Mouse (Mus musculus) heart, embryonic 15.5 days (tissue): Measurements from ENCODE around the gene Zswim5. TPM values are rescaled to one million over a fixed set of nuclear protein-coding genes. Genes with fewer than 3 reads are reported as not detected.

Source experiments
- ATAC-seq: fragments of 200-750 bp; cut with Nextera tagmentation; replicated peaks from 2 replicates; pipeline ENCODE4 v1.8.0; 2017; ENCODE audit warnings: low read depth, moderate TSS enrichment; ENCODE audit not compliant: insufficient number of reproducible peaks, insufficient read depth, low FRiP score
- H3K27ac ChIP-seq: fragments of 300-500 bp; sonication (generic); 2 replicates; pipeline ENCODE4 v1.5.1; 2015; ENCODE audit warnings: mild to moderate bottlenecking, inconsistent platforms
- H3K27me3 ChIP-seq: fragments of 300-500 bp; sonication (generic); 2 replicates; pipeline ENCODE4 v1.6.1; 2015; ENCODE audit warnings: inconsistent platforms
- H3K36me3 ChIP-seq: fragments of 300-500 bp; sonication (generic); 2 replicates; pipeline ENCODE4 v1.6.1; 2015; ENCODE audit warnings: mild to moderate bottlenecking, inconsistent platforms
- H3K4me1 ChIP-seq: fragments of 300-500 bp; sonication (generic); replicated peaks from 2 replicates; pipeline ENCODE4 v1.6.1; 2015; ENCODE audit warnings: inconsistent platforms
- H3K4me2 ChIP-seq: fragments of 300-500 bp; sonication (generic); 2 replicates; pipeline ENCODE4 v1.6.1; 2015; ENCODE audit warnings: inconsistent platforms, mild to moderate bottlenecking, moderate library complexity
- H3K4me3 ChIP-seq: fragments of 300-500 bp; sonication (generic); 2 replicates; pipeline ENCODE4 v1.5.1; 2015; ENCODE audit warnings: mild to moderate bottlenecking, inconsistent platforms
- H3K9ac ChIP-seq: fragments of 300-500 bp; sonication (generic); 2 replicates; pipeline ENCODE4 v1.6.1; 2015; ENCODE audit warnings: mild to moderate bottlenecking, inconsistent platforms
- H3K9me3 ChIP-seq: fragments of 300-500 bp; sonication (generic); replicated peaks from 2 replicates; pipeline ENCODE4 v1.6.1; 2016; ENCODE audit warnings: inconsistent platforms
- WGBS: fragments of 180-500 bp; shearing (Covaris S2); methylation state at CpG from one replicate; pipeline ENCODE4 v1.1.7; 2015; ENCODE audit warnings: mixed read lengths; 5-methylcytosine and 5-hydroxymethylcytosine counted together
- polyA plus RNA-seq: library from polyadenylated mRNA; unstranded; fragments of >200 nt; fragmentation: Nextera tagmentation; extraction: Ambion mirVana; gene quantifications from 2 replicates; pipeline ENCODE4 v1.2.1, GENCODE M21; 2015

The Zswim5 gene
- polyA plus RNA-seq, 1 experiment from 2014 or later: 0.42 TPM

DNA sequence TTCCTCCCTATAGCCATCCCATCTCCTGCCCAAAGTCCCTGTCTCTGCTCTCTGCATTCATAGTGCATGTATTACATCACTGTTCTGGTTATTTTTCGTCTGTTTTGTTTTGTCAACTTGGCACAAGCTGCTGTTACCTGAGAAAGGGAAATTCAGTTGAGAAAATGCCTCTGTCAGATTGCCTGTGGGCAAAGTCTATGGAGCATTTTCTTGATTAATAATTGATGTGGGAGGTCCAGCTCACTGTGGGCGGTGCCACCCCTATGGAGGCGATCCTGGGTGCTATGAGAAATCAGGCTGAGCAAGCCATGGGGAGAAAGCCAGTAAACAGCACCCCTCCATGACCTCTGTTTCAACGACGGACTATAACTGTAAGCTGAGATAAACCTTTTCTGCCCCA is 17.5 kb upstream of the Zswim5 start:
- H3K27me3 ChIP-seq: 0 out of 2 replicates have a peak, but pooled peaks cover 2% of the 10 kb centered on the region
- WGBS: 68% methylated on average over 5 of the region's 5 CpGs

GRCm38 (mm10) chr4:116862023-116862422 is 15.2 kb upstream of the Zswim5 start:
- Histone ChIP-seq H3K4me1 (no peaks in the 10 kb centered on the region), H3K27ac (no peak overlapping the region), H3K4me3 (no peak overlapping the region), H3K36me3 (no peaks in the 10 kb centered on the region), H3K9me3 (no peaks in the 10 kb centered on the region), H3K27me3 (0 out of 2 replicates have a peak, but pooled peaks cover 2% of the 10 kb centered on the region), H3K9ac (no peak overlapping the region), H3K4me2 (no peak overlapping the region)
- ATAC-seq: no peak
- WGBS: 52% methylated on average over 8 of the region's 8 CpGs

More for the DNA sequence above, 17.5 kb upstream of the Zswim5 start:
- H3K9ac ChIP-seq: no peak overlapping the region
- H3K9me3 ChIP-seq: no peaks in the 10 kb centered on the region
- no peaks in the 10 kb centered on the region for H3K36me3 ChIP-seq
- no peaks in the 10 kb centered on the region for H3K4me1 ChIP-seq
- H3K4me3 ChIP-seq: no peak overlapping the region
- H3K27ac ChIP-seq: no peak overlapping the region
- no peak overlapping the region for H3K4me2 ChIP-seq
- no peak for ATAC-seq

- H3K4me3 ChIP-seq: no peak overlapping the region
- WGBS: 63% methylated on average over 3 of the region's 3 CpGs
- no peak overlapping the region for H3K27ac ChIP-seq
- H3K9me3 ChIP-seq: no peaks in the 10 kb centered on the region
- no peak for ATAC-seq
- no peak overlapping the region for H3K4me2 ChIP-seq
- no peaks in the 10 kb centered on the region for H3K4me1 ChIP-seq
- H3K27me3 ChIP-seq: peaks cover 6% of the 10 kb centered on the region; the same call in 1 of the 2 replicates
- no peak overlapping the region for H3K9ac ChIP-seq
- no peaks in the 10 kb centered on the region for H3K36me3 ChIP-seq
Observed at GRCm38 (mm10) chr4:116869898-116870297, 7.3 kb upstream of the Zswim5 start.

- no peaks in the 10 kb centered on the region for H3K9me3 ChIP-seq
- peaks cover 7% of the 10 kb centered on the region; the same call in 1 of the 2 replicates for H3K27me3 ChIP-seq
- no peak overlapping the region for H3K4me2 ChIP-seq
- no peak overlapping the region for H3K4me3 ChIP-seq
- H3K9ac ChIP-seq: no peak overlapping the region
- no peak overlapping the region for H3K27ac ChIP-seq
- peaks cover 11% of the 10 kb centered on the region; the same call in 1 of the 2 replicates for H3K4me1 ChIP-seq
- no peaks in the 10 kb centered on the region for H3K36me3 ChIP-seq
- WGBS: 73% methylated on average over 4 of the region's 4 CpGs
- no peak for ATAC-seq
Observed at GRCm38 (mm10) chr4:116874595-116874994, 2.6 kb upstream of the Zswim5 start.

DNA sequence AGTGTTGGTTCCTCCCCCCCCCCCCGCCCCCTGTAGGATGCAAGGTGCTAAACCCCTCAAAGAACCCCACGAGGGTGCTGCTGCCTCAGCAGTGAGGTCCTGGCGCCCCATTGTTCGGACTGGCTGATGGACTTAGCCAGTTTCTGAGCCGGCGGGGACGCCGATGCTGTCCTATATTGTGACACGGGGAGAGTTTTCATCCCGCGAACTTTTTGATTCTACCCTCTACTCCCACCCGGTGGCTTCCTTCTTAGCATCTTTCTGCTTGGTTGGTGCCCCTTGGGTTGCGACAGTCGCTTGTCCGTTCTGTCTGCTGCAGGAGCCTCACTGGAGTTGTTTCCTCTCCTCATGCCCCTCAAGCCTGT is 564 bp upstream of the Zswim5 start:
- peak; percentile 37; the same call in 1 of the 2 replicates for ATAC-seq
- WGBS: 0% methylated on average over 15 of the region's 15 CpGs
- H3K27ac ChIP-seq: peak overlapping the region; percentile 88

DNA sequence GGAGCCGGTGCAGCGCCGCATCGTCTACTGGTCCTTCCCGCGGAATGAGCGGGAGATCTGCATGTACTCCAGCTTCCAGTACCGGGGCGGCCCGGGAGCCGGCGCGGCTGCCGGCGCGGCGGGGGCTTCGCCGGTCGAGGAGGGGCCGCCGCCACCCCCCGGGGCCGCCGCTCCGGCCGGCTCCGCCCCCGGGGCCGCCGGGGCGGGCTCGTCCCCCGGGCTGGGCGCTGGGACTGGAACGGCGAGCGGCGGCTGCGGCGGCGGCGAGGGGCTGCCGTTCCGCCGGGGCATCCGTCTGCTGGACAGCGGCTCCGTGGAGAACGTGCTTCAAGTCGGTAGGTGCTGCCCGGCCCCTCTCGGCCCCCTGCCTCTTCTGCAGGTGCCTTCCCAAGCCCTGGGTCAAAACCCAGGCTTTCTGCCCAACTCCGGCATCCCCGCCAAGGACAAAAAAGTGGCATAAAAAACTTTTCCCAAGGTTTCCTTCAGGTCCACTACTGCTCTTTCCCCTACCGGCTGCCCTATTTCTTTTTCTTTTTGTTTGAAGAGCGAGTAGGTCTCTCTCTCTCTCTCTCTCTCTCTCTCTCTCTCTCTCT is 649 bp downstream of the Zswim5 start:
- ATAC-seq: no peak

More for the DNA sequence above, 564 bp upstream of the Zswim5 start:
- peak overlapping the region; percentile 79 for H3K9ac ChIP-seq
- peak overlapping the region; percentile 98 for H3K4me2 ChIP-seq
- no peaks in the 10 kb centered on the region for H3K36me3 ChIP-seq
- H3K4me1 ChIP-seq: peaks cover 11% of the 10 kb centered on the region; the same call in 1 of the 2 replicates
- no peaks in the 10 kb centered on the region for H3K9me3 ChIP-seq
- peak overlapping the region; percentile 96 for H3K4me3 ChIP-seq
- H3K27me3 ChIP-seq: peaks cover 7% of the 10 kb centered on the region; the same call in 1 of the 2 replicates

DNA sequence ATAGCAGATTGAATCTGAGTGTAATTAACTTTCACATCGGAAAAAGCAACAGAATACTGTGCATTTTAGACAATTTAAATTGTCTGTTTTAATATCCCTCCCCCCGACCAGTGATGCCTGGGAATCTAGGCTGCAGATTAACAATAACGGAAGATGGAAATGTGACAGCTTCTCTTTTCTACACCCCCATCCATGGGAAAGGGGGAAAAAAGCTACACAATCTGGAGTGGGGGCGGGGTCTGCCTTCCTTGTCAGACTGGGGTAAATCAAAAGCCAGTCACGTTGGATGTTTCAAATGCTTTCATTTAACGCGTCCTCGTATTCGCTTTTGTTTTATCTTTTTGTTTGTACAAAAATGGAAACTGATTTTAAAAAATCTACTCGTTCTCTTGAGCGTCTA is 1.3 kb downstream of the Zswim5 start:
- no peaks in the 10 kb centered on the region for H3K9me3 ChIP-seq
- H3K4me2 ChIP-seq: peak overlapping the region; percentile 98
- H3K4me3 ChIP-seq: peak overlapping the region; percentile 96
- H3K27ac ChIP-seq: peak overlapping the region; percentile 88; the same call in 1 of the 2 replicates
- H3K9ac ChIP-seq: peak overlapping the region; percentile 79
- WGBS: 6% methylated on average over 11 of the region's 11 CpGs
- H3K36me3 ChIP-seq: no peaks in the 10 kb centered on the region
- H3K27me3 ChIP-seq: peaks cover 7% of the 10 kb centered on the region; the same call in 1 of the 2 replicates
- H3K4me1 ChIP-seq: peaks cover 11% of the 10 kb centered on the region; the same call in 1 of the 2 replicates
- no peak for ATAC-seq

More for the DNA sequence above, 649 bp downstream of the Zswim5 start:
- peak overlapping the region; percentile 98 for H3K4me2 ChIP-seq
- H3K9me3 ChIP-seq: no peaks in the 10 kb centered on the region
- H3K36me3 ChIP-seq: no peaks in the 10 kb centered on the region
- peak overlapping the region; percentile 96 for H3K4me3 ChIP-seq
- H3K4me1 ChIP-seq: peaks cover 11% of the 10 kb centered on the region; the same call in 1 of the 2 replicates
- WGBS: under 1% methylated on average over 54 of the region's 57 CpGs
- peak overlapping the region; percentile 88 for H3K27ac ChIP-seq
- peaks cover 7% of the 10 kb centered on the region; the same call in 1 of the 2 replicates for H3K27me3 ChIP-seq
- peak overlapping the region; percentile 79 for H3K9ac ChIP-seq

DNA sequence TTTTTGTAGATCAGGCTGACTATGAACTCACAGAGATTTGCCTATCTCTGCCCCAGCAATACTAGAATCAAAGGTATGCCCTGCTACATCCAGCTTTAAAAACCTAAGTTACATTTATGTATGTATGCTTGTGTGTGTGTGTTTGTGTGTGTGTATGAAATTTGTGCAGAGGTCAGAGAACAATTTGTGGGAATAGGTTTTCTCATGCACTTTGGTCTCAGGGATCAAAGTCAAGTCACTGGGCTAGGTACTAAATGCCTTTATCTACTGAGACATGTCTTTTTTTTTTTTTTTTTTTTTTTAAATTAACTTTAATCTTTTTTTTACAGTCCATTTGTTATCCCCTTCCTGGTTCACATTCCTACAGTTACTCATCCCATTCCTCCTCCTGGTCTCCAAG is 5.5 kb downstream of the Zswim5 start:
- H3K27ac ChIP-seq: no peak overlapping the region
- no peak overlapping the region for H3K9ac ChIP-seq
- no peak overlapping the region for H3K4me2 ChIP-seq
- no peaks in the 10 kb centered on the region for H3K36me3 ChIP-seq
- no peak for ATAC-seq
- no peak overlapping the region for H3K4me3 ChIP-seq
- H3K27me3 ChIP-seq: no peaks in the 10 kb centered on the region
- H3K9me3 ChIP-seq: no peaks in the 10 kb centered on the region
- H3K4me1 ChIP-seq: 0 out of 2 replicates have a peak, but pooled peaks cover 3% of the 10 kb centered on the region

DNA sequence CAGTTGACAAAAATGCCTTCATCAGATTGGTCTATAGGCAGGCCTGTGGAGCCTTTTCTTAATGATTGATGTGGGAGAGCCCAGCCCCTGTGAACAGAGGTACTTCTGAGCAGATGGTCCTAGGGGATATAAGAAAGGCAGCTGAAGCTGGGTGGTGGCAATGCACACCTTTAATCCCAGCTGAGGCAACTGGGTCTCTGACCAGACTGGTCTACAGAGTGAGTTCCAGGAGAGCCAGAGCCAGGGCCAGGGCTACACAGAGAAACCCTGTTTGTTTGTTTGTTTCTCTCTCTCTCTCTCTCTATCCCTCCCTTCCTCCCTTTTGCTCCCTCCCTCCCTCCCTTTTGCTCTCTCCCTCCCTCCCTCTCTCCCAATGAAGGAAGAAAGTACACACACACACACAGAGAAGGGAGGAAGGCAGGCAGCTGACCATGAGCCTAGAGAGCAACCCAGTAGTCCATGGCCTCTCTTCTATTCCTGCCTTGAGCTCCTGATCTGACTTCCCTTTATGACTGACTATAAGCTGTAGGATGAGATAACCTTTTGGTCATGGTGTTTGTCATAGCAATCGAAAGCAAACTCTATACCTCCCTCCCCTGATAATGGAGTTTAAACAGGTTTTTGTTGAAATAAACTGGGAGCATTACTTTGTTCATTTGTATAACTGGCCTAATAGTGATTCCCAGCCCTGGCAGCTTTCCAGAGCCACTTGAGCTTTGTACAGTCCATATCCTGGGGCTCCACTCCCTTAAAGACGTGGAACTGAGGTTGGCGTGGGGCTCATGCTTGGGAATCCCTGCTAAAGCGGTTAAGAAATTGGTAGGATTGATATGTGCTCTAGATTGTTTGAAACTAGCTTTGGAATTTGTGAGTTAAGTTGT is 17.3 kb downstream of the Zswim5 start:
- Histone ChIP-seq H3K4me1 (no peaks in the 10 kb centered on the region), H3K4me3 (no peak overlapping the region), H3K9me3 (no peaks in the 10 kb centered on the region), H3K27ac (no peak overlapping the region), H3K27me3 (no peaks in the 10 kb centered on the region), H3K36me3 (no peaks in the 10 kb centered on the region), H3K4me2 (no peak overlapping the region), H3K9ac (no peak overlapping the region)
- no peak for ATAC-seq
- WGBS: 52% methylated on average over 4 of the region's 4 CpGs

DNA sequence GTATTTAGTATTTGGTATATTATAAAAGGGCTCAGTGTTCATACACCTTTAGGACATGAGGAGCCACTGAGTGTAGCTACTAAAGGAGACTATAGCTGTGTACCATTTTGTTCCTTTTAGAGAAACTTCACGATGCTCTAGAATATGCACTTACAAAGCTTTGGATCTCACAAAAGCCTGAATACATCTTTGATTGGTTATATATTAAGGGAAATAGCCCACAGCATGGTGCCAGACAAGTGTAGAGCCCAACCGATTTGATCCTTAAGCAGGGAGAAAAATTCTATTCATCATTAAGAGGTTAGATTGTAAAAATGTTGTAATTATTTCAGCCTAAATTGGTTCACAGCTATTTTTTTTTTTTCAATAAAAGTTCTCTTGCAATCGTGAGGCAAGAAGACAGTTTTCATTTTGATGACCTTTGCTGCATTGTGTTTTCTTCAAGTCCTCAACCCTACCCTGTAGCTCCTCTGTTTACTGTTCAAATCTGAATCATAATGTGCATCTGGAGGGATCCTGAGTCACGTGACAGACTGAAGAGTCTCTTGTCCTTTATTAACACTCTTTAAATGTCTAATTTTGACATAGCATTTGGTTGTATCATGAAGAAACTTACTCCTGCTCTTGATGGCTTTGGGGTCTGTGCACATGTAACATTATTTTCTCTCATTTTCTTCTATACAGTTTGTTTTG is 33.5 kb downstream of the Zswim5 start:
- Histone ChIP-seq H3K36me3 (no peaks in the 10 kb centered on the region), H3K4me1 (no peaks in the 10 kb centered on the region)

GRCm38 (mm10) chr4:116911202-116911601 is 34.0 kb downstream of the Zswim5 start:
- H3K4me1 ChIP-seq: no peaks in the 10 kb centered on the region
- WGBS: 62% methylated on average over 5 of the region's 5 CpGs
- H3K9me3 ChIP-seq: no peaks in the 10 kb centered on the region
- no peaks in the 10 kb centered on the region for H3K36me3 ChIP-seq
- no peak overlapping the region for H3K27ac ChIP-seq
- no peak overlapping the region for H3K9ac ChIP-seq
- H3K4me3 ChIP-seq: no peak overlapping the region
- no peak overlapping the region for H3K4me2 ChIP-seq
- ATAC-seq: no peak
- no peaks in the 10 kb centered on the region for H3K27me3 ChIP-seq

More for the DNA sequence above, 33.5 kb downstream of the Zswim5 start:
- H3K9me3 ChIP-seq: no peaks in the 10 kb centered on the region
- no peak overlapping the region for H3K4me3 ChIP-seq
- no peak overlapping the region for H3K27ac ChIP-seq
- H3K9ac ChIP-seq: no peak overlapping the region
- H3K4me2 ChIP-seq: no peak overlapping the region
- WGBS: 64% methylated on average over 4 of the region's 4 CpGs
- no peak for ATAC-seq
- H3K27me3 ChIP-seq: no peaks in the 10 kb centered on the region
